Mouse (Mus musculus): ENCODE results near the gene Gm765. TPM values are rescaled to one million over a fixed set of nuclear protein-coding genes. Genes with fewer than 3 reads are reported as not detected.

Gene Gm765
- polyA plus RNA-seq, 1 experiment from 2014 or later, result 0.05 TPM

GRCm38 (mm10) chr6:98243186-98243585 lies 99.4 kb downstream of the Gm765 start:
- Histone ChIP-seq H3K4me3 (ENCODE audit: low read depth, low read length) (no peak overlapping the region), H3K9me3 (ENCODE audit: control insufficient read depth, low read length) (no peaks in the 10 kb centered on the region), H3K4me2 (no peak overlapping the region), H3K27me3 (ENCODE audit: control insufficient read depth, insufficient read depth, low read length) (no peaks in the 10 kb centered on the region), H3K27ac (ENCODE audit: low read depth, low read length) (no peak overlapping the region), H3K36me3 (ENCODE audit: control insufficient read depth, insufficient read depth, low read length) (no peaks in the 10 kb centered on the region), H3K4me1 (ENCODE audit: control insufficient read depth, insufficient read depth, low read length) (no peaks in the 10 kb centered on the region), H3K9ac (ENCODE audit: low read length) (no peak overlapping the region)
- DNase-seq (ENCODE audit: low spot score, missing footprints) (no peak), ATAC-seq (ENCODE audit: low FRiP score) (no peak)
- 65% methylated on average over 6 of the region's 6 CpGs for WGBS

- 93% methylated on average over 8 of the region's 8 CpGs for WGBS
- H3K27me3 ChIP-seq (ENCODE audit: control insufficient read depth, insufficient read depth, low read length), result no peaks in the 10 kb centered on the region
- H3K4me3 ChIP-seq (ENCODE audit: low read depth, low read length), result no peak overlapping the region
- ATAC-seq (ENCODE audit: low FRiP score) (no peak), DNase-seq (ENCODE audit: low spot score, missing footprints) (no peak)
- no peak overlapping the region for H3K4me2 ChIP-seq
- H3K9ac ChIP-seq (ENCODE audit: low read length), result no peak overlapping the region
- H3K4me1 ChIP-seq (ENCODE audit: control insufficient read depth, insufficient read depth, low read length), result no peaks in the 10 kb centered on the region
- no peak overlapping the region for H3K27ac ChIP-seq (ENCODE audit: low read depth, low read length)
- H3K9me3 ChIP-seq (ENCODE audit: control insufficient read depth, low read length), result no peaks in the 10 kb centered on the region
- H3K36me3 ChIP-seq (ENCODE audit: control insufficient read depth, insufficient read depth, low read length), result no peaks in the 10 kb centered on the region
These were observed 101.8 kb downstream of the Gm765 start for GRCm38 (mm10) chr6:98240561-98241272.

- no peaks in the 10 kb centered on the region for H3K36me3 ChIP-seq (ENCODE audit: control insufficient read depth, insufficient read depth, low read length)
- 90% methylated on average over 3 of the region's 3 CpGs for WGBS
- H3K4me3 ChIP-seq (ENCODE audit: low read depth, low read length), result no peak overlapping the region
- H3K9ac ChIP-seq (ENCODE audit: low read length), result no peak overlapping the region
- no peak overlapping the region for H3K4me2 ChIP-seq
- H3K27me3 ChIP-seq (ENCODE audit: control insufficient read depth, insufficient read depth, low read length), result no peaks in the 10 kb centered on the region
- DNase-seq (ENCODE audit: low spot score, missing footprints) (no peak), ATAC-seq (ENCODE audit: low FRiP score) (no peak)
- H3K9me3 ChIP-seq (ENCODE audit: control insufficient read depth, low read length), result no peaks in the 10 kb centered on the region
- H3K27ac ChIP-seq (ENCODE audit: low read depth, low read length), result no peak overlapping the region
- H3K4me1 ChIP-seq (ENCODE audit: control insufficient read depth, insufficient read depth, low read length), result no peaks in the 10 kb centered on the region; the same call in 1 of the 2 replicates
These were observed 108.5 kb downstream of the Gm765 start for GRCm38 (mm10) chr6:98234097-98234496.

- Histone ChIP-seq H3K36me3 (ENCODE audit: control insufficient read depth, insufficient read depth, low read length) (no peaks in the 10 kb centered on the region), H3K27me3 (ENCODE audit: control insufficient read depth, insufficient read depth, low read length) (no peaks in the 10 kb centered on the region), H3K9me3 (ENCODE audit: control insufficient read depth, low read length) (no peaks in the 10 kb centered on the region), H3K27ac (ENCODE audit: low read depth, low read length) (no peak overlapping the region), H3K9ac (ENCODE audit: low read length) (no peak overlapping the region), H3K4me2 (no peak overlapping the region), H3K4me1 (ENCODE audit: control insufficient read depth, insufficient read depth, low read length) (no peaks in the 10 kb centered on the region), H3K4me3 (ENCODE audit: low read depth, low read length) (no peak overlapping the region)
- DNase-seq (ENCODE audit: low spot score, missing footprints) (no peak), ATAC-seq (ENCODE audit: low FRiP score) (no peak)
- 92% methylated on average over 8 of the region's 8 CpGs for WGBS
These were observed 118.6 kb downstream of the Gm765 start for GRCm38 (mm10) chr6:98223923-98224322.

- 83% methylated on average over 16 of the region's 16 CpGs for WGBS
- Histone ChIP-seq H3K27me3 (ENCODE audit: control insufficient read depth, insufficient read depth, low read length) (no peaks in the 10 kb centered on the region), H3K36me3 (ENCODE audit: control insufficient read depth, insufficient read depth, low read length) (no peaks in the 10 kb centered on the region), H3K4me2 (no peak overlapping the region), H3K27ac (ENCODE audit: low read depth, low read length) (no peak overlapping the region), H3K9ac (ENCODE audit: low read length) (no peak overlapping the region), H3K4me1 (ENCODE audit: control insufficient read depth, insufficient read depth, low read length) (no peaks in the 10 kb centered on the region), H3K4me3 (ENCODE audit: low read depth, low read length) (no peak overlapping the region), H3K9me3 (ENCODE audit: control insufficient read depth, low read length) (no peaks in the 10 kb centered on the region)
- no peak for DNase-seq (ENCODE audit: low spot score, missing footprints)
- ATAC-seq (ENCODE audit: low FRiP score), result no peak
These were observed 120.6 kb downstream of the Gm765 start for GRCm38 (mm10) chr6:98221970-98222369.

- H3K4me3 ChIP-seq (ENCODE audit: low read depth, low read length), result no peak overlapping the region
- no peaks in the 10 kb centered on the region for H3K27me3 ChIP-seq (ENCODE audit: control insufficient read depth, insufficient read depth, low read length)
- H3K4me2 ChIP-seq, result no peak overlapping the region
- H3K27ac ChIP-seq (ENCODE audit: low read depth, low read length), result no peak overlapping the region
- DNase-seq (ENCODE audit: low spot score, missing footprints), result no peak
- no peak overlapping the region for H3K9ac ChIP-seq (ENCODE audit: low read length)
- no peaks in the 10 kb centered on the region for H3K4me1 ChIP-seq (ENCODE audit: control insufficient read depth, insufficient read depth, low read length)
- H3K36me3 ChIP-seq (ENCODE audit: control insufficient read depth, insufficient read depth, low read length), result no peaks in the 10 kb centered on the region
- H3K9me3 ChIP-seq (ENCODE audit: control insufficient read depth, low read length), result no peaks in the 10 kb centered on the region
- WGBS, result 79% methylated on average over 3 of the region's 3 CpGs
- no peak for ATAC-seq (ENCODE audit: low FRiP score)
These were observed 130.3 kb downstream of the Gm765 start for GRCm38 (mm10) chr6:98212225-98212624.

GRCm38 (mm10) chr6:98210237-98210636 lies 132.3 kb downstream of the Gm765 start:
- 90% methylated on average over 5 of the region's 5 CpGs for WGBS
- Histone ChIP-seq H3K27ac (ENCODE audit: low read depth, low read length) (no peak overlapping the region), H3K9me3 (ENCODE audit: control insufficient read depth, low read length) (no peaks in the 10 kb centered on the region), H3K4me1 (ENCODE audit: control insufficient read depth, insufficient read depth, low read length) (no peaks in the 10 kb centered on the region), H3K4me3 (ENCODE audit: low read depth, low read length) (no peak overlapping the region), H3K36me3 (ENCODE audit: control insufficient read depth, insufficient read depth, low read length) (no peaks in the 10 kb centered on the region), H3K27me3 (ENCODE audit: control insufficient read depth, insufficient read depth, low read length) (no peaks in the 10 kb centered on the region), H3K9ac (ENCODE audit: low read length) (no peak overlapping the region), H3K4me2 (no peak overlapping the region)
- DNase-seq (ENCODE audit: low spot score, missing footprints) (no peak), ATAC-seq (ENCODE audit: low FRiP score) (no peak)

GRCm38 (mm10) chr6:98208051-98208450 lies 134.5 kb downstream of the Gm765 start:
- H3K36me3 ChIP-seq (ENCODE audit: control insufficient read depth, insufficient read depth, low read length), result no peaks in the 10 kb centered on the region
- ATAC-seq (ENCODE audit: low FRiP score), result no peak
- H3K27ac ChIP-seq (ENCODE audit: low read depth, low read length), result no peak overlapping the region
- H3K4me1 ChIP-seq (ENCODE audit: control insufficient read depth, insufficient read depth, low read length), result no peaks in the 10 kb centered on the region
- no peaks in the 10 kb centered on the region for H3K27me3 ChIP-seq (ENCODE audit: control insufficient read depth, insufficient read depth, low read length)
- WGBS, result 96% methylated on average over 8 of the region's 8 CpGs
- H3K9me3 ChIP-seq (ENCODE audit: control insufficient read depth, low read length), result no peaks in the 10 kb centered on the region
- DNase-seq (ENCODE audit: low spot score, missing footprints), result no peak
- no peak overlapping the region for H3K4me3 ChIP-seq (ENCODE audit: low read depth, low read length)
- H3K4me2 ChIP-seq, result no peak overlapping the region
- no peak overlapping the region for H3K9ac ChIP-seq (ENCODE audit: low read length)

GRCm38 (mm10) chr6:98198706-98199105 lies 143.8 kb downstream of the Gm765 start:
- Histone ChIP-seq H3K4me2 (no peak overlapping the region), H3K4me1 (ENCODE audit: control insufficient read depth, insufficient read depth, low read length) (no peaks in the 10 kb centered on the region), H3K27me3 (ENCODE audit: control insufficient read depth, insufficient read depth, low read length) (no peaks in the 10 kb centered on the region), H3K9ac (ENCODE audit: low read length) (no peak overlapping the region), H3K27ac (ENCODE audit: low read depth, low read length) (no peak overlapping the region), H3K36me3 (ENCODE audit: control insufficient read depth, insufficient read depth, low read length) (no peaks in the 10 kb centered on the region), H3K4me3 (ENCODE audit: low read depth, low read length) (no peak overlapping the region), H3K9me3 (ENCODE audit: control insufficient read depth, low read length) (no peaks in the 10 kb centered on the region)
- DNase-seq (ENCODE audit: low spot score, missing footprints) (no peak), ATAC-seq (ENCODE audit: low FRiP score) (no peak)
- 93% methylated on average over 2 of the region's 2 CpGs for WGBS
